Mouse (Mus musculus) cortical plate, adult 2 months (tissue): ENCODE measurements around the gene Dnase1. TPM values are rescaled to one million over a fixed set of nuclear protein-coding genes. Genes with fewer than 3 reads are reported as not detected.

Experiments used
- H3K27ac ChIP-seq: fragments of 200-500 bp; 2 replicates; pipeline ENCODE4 v1.5.1; 2012; ENCODE audit warnings: low read length, control low read depth, inconsistent platforms; ENCODE audit not compliant: insufficient read depth
- H3K4me1 ChIP-seq: fragments of 200-500 bp; 2 replicates; pipeline ENCODE4 v1.6.1; 2011; ENCODE audit warnings: low read length; ENCODE audit not compliant: control insufficient read depth, insufficient read depth
- H3K4me3 ChIP-seq: fragments of 200-500 bp; 2 replicates; pipeline ENCODE4 v1.5.1; 2011; ENCODE audit warnings: mild to moderate bottlenecking, low read length, control low read depth; ENCODE audit not compliant: insufficient read depth
- CTCF ChIP-seq: fragments of 200-500 bp; IDR thresholded peaks from 2 replicates; pipeline ENCODE4 v1.5.1; 2011; ENCODE audit warnings: mild to moderate bottlenecking, control low read depth, low read length; ENCODE audit not compliant: insufficient read depth; ENCODE audit errors: extremely low read depth
- POLR2A ChIP-seq: fragments of 200-500 bp; IDR thresholded peaks from 2 replicates; pipeline ENCODE4 v1.6.1; 2011; ENCODE audit warnings: mild to moderate bottlenecking, low read length, control low read depth; ENCODE audit not compliant: insufficient read depth; ENCODE audit errors: extremely low read depth
- polyA plus RNA-seq: library from polyadenylated mRNA; depleted of rRNA; stranded (reverse); fragments of >200 nt; gene quantifications from 2 replicates; pipeline ENCODE4 v1.2.3, GENCODE M21; 2012

Gene Dnase1
- polyA plus RNA-seq, 1 experiment = not detected

DNA sequence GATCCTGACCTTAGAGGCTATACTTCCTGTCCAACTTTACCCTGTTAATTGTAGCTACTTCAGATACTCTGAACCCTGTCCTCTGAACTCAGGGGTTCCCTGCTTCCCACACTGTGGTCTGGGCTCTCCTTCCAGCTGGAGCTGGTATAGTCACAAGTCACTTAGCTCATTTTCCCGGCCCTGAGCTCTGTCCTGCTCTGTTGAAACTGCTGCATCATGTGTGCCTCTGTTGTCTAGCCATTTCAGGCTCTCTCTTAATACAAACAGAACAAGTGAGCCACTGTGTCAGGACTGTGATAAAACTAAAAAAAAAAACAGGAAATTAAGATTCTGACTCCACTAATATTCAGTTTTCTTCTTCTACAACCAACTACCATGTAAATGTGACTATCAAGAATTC, 10.1 kb upstream of the Dnase1 start:
- no peak overlapping the region for H3K4me3 ChIP-seq
- H3K27ac ChIP-seq = no peak overlapping the region
- no peak for TF ChIP-seq CTCF
- TF ChIP-seq POLR2A = no peak
- H3K4me1 ChIP-seq = no peaks in the 10 kb centered on the region

DNA sequence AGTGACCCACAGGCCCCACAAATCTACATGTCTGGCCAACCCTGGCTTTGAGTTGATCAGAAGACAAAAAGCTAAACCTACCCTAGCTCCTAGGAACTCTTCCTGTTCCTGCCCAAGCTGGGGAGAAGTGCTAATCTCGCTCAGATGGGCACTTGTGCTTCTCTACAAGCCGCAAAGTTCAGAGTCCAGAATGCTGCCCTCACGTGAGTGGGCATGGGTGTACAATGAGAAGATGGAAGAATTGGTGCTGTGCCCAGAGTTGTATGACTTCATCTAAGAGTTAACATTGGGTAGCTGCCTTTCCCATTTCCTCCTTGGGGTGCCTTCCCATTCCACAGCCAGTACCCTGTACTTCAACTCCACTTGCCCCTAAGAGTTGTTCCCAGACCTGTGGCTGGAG, 9.5 kb upstream of the Dnase1 start:
- TF ChIP-seq CTCF (no peak), POLR2A (no peak)
- Histone ChIP-seq H3K27ac (no peak overlapping the region), H3K4me3 (no peak overlapping the region), H3K4me1 (no peaks in the 10 kb centered on the region)

DNA sequence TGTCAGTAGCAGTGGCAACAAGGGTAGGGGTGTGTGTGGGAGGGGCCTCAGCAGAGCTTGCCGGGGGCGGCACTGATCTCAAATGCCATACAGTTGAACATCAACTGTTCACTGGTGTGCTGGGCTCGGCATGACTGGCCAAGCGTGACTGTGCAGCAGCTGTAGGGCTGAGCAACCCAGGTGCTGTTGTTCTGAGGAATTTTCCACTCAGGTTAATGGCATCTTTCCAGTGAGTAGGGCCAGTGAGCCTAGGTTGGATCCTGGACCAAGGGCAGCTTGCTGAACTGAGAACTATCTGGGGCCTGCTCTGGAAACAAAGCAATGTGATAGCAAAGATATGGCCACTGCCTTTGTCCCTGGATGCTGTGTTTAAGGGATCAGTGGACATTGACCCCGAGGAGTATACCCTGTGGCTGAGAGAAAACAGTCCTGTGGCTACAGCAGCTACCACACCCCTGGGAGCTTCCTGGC, 7.3 kb upstream of the Dnase1 start:
- Histone ChIP-seq H3K4me1 (no peaks in the 10 kb centered on the region), H3K27ac (no peak overlapping the region), H3K4me3 (no peak overlapping the region)
- TF ChIP-seq CTCF = no peak
- TF ChIP-seq POLR2A = no peak

DNA sequence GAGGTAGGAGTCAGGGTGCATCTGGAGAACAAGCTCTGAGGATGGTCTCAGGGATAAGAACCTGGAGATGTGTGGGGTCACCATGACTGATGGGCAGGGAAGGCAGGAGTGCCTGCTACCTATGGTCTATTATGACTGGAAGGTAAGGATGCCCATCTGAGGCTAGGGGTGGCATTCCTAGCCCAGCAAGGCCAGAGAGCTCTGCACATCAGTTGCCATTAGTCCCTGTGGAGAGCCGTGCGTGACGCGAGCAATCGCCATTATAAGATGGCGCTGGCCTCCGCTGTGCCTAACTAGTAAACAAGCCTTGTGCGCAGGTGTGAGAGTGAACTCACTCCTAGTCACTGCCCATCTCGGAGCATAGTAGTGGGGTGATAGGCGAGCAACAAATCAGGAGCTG, 6.2 kb upstream of the Dnase1 start:
- no peaks in the 10 kb centered on the region for H3K4me1 ChIP-seq
- H3K27ac ChIP-seq = no peak overlapping the region
- TF ChIP-seq CTCF (no peak), POLR2A (no peak)
- no peak overlapping the region for H3K4me3 ChIP-seq

DNA sequence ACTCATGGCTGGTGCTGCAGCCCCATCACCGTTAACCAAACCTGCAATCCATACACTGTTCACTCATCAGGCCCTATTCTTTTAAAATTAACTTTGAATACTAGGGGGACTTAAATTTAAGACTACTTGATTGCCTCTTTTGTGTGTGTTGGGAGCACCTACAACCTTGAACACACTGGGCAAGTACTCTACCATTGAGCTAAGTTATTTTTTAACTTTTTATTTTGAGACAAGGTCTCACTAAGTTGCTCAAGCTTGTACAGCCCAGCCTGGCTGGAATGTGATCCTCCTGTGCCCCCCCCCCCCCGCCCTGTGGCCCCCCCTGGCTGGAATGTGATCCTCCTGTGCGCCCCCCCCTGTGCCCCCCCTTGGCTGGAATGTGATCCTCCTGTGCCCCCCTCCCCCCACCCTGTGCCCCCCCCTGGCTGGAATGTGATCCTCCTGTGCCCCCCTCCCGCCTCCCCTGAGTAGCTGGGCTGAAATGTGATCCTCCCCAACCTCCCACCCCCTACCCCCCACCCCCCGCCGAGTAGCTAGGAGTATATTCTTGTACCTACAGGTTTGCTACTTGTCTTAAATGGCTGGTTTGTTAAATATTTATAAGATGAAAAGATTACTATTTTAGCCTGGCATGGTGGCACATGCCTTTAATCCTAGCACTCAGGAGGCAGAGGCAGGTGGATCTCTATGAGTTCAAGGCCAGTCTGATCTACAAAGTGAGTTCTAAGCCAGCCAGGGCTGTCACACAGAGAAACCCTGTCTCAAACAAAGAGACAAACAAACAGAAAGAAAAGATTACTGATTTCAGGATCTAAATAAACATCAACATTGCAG, 5.1 kb upstream of the Dnase1 start:
- H3K4me1 ChIP-seq = no peaks in the 10 kb centered on the region
- H3K27ac ChIP-seq = no peak overlapping the region
- TF ChIP-seq CTCF (no peak), POLR2A (no peak)
- no peak overlapping the region for H3K4me3 ChIP-seq

DNA sequence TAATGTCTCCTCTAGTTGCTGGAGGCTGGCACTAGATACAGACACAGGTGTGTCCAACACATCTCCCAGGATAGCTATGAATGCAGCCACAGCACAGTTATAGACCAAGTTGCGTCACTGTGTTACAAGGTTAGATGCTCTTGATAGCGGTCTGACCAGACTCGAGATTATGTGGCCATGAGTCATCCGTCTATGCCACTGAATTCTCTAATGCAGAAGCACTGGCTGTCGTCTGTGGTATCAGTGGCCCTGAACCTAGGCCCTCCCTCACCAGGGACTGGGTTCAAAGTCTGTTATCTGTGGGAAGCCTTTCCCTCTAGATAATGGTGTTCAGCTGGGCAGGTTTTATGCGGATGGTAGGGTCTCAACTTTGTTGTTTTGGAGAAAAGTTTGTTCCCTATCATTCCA, 4.4 kb upstream of the Dnase1 start:
- no peaks in the 10 kb centered on the region for H3K4me1 ChIP-seq
- TF ChIP-seq CTCF (no peak), POLR2A (no peak)
- H3K27ac ChIP-seq = no peak overlapping the region
- H3K4me3 ChIP-seq = no peak overlapping the region

DNA sequence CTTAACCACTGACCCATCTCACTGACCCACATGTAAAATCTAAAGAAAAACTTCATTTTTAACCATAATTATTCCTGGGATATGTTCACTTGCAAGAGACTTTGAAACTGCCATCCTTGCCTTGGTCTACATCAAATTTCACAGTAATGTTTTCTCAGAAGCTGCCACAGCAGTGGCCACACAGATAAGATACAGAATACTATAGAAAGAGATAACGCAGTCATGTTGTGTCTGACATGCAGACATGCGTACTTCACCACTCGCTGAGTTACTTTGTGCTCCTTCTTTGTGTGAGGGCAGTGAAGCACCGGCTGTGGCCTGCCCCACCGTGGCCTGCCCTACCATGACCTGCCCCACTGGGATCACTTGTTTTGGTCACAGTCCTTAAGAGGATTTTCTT, 2.8 kb upstream of the Dnase1 start:
- no peak overlapping the region for H3K27ac ChIP-seq
- no peaks in the 10 kb centered on the region for H3K4me1 ChIP-seq
- no peak overlapping the region for H3K4me3 ChIP-seq
- TF ChIP-seq POLR2A = no peak

DNA sequence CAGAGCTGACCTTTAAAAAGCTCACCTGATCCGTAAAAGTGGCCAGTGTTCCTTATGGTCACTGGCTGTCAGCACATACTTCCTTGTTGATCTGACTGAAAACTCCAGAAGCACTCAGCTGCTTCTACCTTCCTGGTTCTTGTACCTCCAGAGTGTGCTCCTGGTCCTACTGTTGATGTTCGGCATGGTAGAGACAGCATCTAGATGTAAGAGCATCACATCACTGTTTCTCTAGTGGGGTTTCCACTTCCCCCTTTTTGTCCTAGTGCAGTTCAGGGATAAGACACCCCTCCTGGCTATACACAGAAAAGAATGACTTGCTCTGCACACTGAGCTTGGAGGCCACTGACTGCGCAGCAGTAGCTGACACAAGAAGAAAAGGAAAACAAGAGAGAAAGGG, 2.3 kb upstream of the Dnase1 start:
- H3K4me3 ChIP-seq = no peak overlapping the region
- TF ChIP-seq CTCF (no peak), POLR2A (no peak)
- no peaks in the 10 kb centered on the region for H3K4me1 ChIP-seq
- no peak overlapping the region for H3K27ac ChIP-seq

DNA sequence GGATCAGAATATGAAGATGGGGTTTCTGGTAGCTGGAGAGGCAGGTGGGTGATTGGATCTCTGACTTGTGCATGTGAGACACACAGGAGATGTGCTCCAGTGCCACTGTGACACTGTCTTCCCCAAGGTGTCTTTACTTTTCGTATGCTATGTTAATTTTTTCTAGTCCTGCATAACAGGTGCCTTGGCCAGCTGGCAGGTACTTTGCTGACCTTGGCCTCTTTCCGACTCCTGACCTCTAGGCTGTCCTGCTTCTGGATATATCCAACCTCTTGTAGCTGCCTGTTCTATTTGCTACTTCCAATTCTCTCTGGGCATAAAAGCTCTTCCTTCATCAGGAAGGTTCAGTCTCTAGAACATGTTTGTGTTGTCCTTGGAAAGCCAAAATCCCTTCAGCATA, 1.2 kb upstream of the Dnase1 start:
- Histone ChIP-seq H3K27ac (no peak overlapping the region), H3K4me3 (no peak overlapping the region), H3K4me1 (no peaks in the 10 kb centered on the region)
- TF ChIP-seq POLR2A = no peak

DNA sequence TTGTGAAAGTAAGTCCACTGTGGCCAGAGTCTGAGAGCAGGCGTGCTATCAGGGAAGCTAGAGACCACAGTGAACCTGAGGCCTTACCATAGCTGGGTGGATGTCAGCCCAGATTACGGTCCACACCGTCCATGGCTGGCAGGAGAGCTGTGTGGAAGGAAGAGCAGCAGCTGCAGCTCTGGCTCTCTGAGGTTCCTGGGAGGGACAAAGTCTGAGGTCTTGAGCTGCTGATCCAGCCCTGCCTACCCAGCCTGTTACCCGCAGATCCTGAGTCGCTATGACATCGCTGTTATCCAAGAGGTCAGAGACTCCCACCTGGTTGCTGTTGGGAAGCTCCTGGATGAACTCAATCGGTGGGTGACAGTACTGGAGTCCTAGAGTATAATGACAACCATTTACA, 948 bp downstream of the Dnase1 start:
- H3K4me3 ChIP-seq = no peak overlapping the region
- H3K4me1 ChIP-seq = no peaks in the 10 kb centered on the region
- H3K27ac ChIP-seq = no peak overlapping the region
- TF ChIP-seq CTCF (no peak), POLR2A (no peak)
